Mouse (Mus musculus): ENCODE measurements around the gene Hist1h1t. TPM values are rescaled to one million over a fixed set of nuclear protein-coding genes. Genes with fewer than 3 reads are reported as not detected.
A peak's percentile ranks its signal among the peaks of the same experiment; 100 is the strongest.
"Not testable (repeated sequence)": the region's sequence is repeated elsewhere in the genome, so short reads cannot be mapped to it uniquely, and the experiment has no call there.

Hist1h1t gene
- not detected in 2 replicates for polyA plus RNA-seq (2015; fragmentation: Nextera tagmentation; extraction: Ambion mirVana)

DNA sequence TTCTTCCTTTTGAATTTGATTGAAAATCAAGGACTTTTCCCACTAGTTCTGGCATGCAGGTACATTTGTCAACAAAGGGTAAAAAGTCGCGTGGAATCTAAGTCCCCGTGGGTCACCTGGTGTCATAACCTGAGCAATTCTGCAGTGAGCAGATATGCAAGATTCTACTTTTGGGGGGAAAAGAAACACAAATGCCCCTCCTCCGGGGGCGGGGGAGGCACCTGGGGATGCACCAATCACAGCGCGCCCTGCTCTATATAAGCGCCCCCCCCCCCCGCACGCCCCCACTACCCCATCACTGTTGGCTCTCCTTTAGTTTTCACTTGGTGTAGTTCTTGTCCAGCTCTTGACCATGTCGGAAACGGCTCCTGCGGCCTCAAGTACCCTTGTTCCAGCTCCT is at the start of gene Hist1h1t:
Hist1h1t (plus strand) TSS at position 301 of the 400 bp plus-strand sequence.
- Histone ChIP-seq H3K4me2 (no peak within 1 kb of the TSS), H3K9ac (no peak within 1 kb of the TSS), H3K9me3 (replicated peaks) (no peaks in the 10 kb centered on the region), H3K4me3 (no peak within 1 kb of the TSS), H3K27me3 (no peaks in the 10 kb centered on the region), H3K36me3 (ENCODE audit: poor library complexity, severe bottlenecking) (no peaks in the 10 kb centered on the region), H3K27ac (no peak within 1 kb of the TSS), H3K4me1 (peaks cover 14% of the 10 kb centered on the region)
- 47% methylated on average over 13 of the region's 13 CpGs for WGBS
- ATAC-seq: no peak

DNA sequence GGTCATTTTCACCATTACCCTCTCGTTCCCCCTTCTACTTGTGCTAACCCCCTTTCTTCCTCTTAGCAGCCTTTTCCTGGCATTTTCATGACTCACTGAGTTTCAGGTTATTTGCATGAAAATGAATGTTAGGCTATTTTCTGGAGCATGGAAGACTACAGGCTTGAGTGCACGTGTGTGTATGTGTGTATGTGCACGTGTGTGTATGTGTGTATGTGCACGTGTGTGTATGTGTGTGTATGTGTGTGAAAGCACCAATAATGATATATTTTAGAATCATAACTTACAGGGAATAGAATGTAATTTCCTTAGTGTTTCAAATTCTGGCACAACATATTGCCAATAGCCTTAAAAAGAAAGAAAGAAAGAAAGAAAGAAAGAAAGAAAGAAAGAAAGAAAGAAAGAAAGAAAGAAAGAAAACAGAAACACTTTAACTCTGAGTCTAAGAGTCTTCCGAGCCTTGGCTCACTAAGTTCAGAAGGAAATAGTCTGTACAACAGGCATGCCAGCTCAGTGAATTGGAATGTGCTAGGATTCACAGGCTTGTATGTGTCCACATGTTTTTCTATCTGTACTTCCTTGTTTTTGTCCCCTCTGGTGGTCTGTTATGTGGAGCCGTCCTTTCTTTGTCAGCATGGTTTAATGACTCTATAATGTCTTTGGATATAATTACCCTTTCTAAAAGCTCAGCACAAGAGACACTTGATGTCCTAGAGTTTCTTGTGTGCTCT is 35.8 kb upstream of the Hist1h1t start:
- no peak for ATAC-seq
- Histone ChIP-seq H3K4me1 (no peaks in the 10 kb centered on the region), H3K27ac (no peak overlapping the region), H3K9ac (no peak overlapping the region), H3K9me3 (replicated peaks) (no peaks in the 10 kb centered on the region), H3K4me3 (no peak overlapping the region), H3K36me3 (ENCODE audit: poor library complexity, severe bottlenecking) (no peaks in the 10 kb centered on the region), H3K4me2 (no peak overlapping the region), H3K27me3 (no peaks in the 10 kb centered on the region)
- 72% methylated on average over 6 of the region's 6 CpGs for WGBS

DNA sequence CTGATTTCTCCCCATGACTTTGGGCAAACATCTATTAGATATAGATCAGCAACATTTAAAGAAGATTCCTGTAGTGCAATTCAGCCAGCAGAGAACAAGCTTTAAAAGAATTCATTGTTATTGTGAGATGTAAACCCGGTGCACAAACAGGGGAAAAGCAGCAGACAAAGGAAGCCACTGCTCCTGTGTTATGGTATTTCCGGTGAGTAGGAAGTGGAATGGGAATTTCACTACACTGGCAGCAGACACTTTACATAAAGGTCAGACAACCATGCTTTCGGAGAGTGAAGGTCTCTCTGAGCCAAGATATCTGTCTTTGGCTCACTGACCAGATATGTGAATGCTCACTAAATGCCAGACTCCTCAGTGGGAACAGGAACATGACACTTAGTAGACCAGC is 33.1 kb upstream of the Hist1h1t start:
- ATAC-seq: no peak
- Histone ChIP-seq H3K4me2 (no peak overlapping the region), H3K4me3 (no peak overlapping the region), H3K4me1 (no peaks in the 10 kb centered on the region), H3K9me3 (replicated peaks) (no peaks in the 10 kb centered on the region), H3K9ac (no peak overlapping the region), H3K27me3 (no peaks in the 10 kb centered on the region), H3K36me3 (ENCODE audit: poor library complexity, severe bottlenecking) (no peaks in the 10 kb centered on the region), H3K27ac (no peak overlapping the region)
- 75% methylated on average over 3 of the region's 3 CpGs for WGBS

DNA sequence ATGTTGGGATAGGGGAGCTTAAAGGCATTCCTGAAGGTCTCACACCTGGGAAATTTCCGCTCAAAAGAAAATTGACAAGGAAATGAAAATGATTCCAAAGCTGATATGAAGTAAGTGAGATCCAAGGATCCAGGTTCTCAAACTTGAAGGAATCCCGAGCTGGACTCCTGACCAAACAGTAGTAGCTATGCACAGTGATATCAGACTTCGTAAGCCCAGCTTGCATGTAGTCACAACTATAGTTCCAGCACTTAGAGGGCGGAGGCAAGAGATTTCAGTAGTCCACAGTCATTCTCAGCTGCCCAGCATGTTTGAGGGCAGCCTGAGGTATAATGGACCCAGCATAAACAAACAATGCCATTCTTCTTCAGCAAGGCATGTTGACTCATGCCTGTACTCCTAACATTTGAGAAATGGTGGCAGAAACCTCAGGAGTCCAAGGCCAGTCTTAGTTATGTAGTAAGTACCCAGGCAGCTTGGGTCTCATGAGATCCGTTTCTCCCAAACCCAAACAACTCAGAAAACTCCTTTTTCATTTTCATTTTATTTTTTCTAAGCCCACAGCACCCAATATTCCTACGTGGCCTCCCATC is 13.5 kb upstream of the Hist1h1t start:
- H3K9me3 ChIP-seq (replicated peaks): no peaks in the 10 kb centered on the region
- no peak overlapping the region; the same call in 1 of the 2 replicates for H3K27ac ChIP-seq
- H3K4me2 ChIP-seq: peak overlapping the region; percentile 68
- 0 out of 2 replicates have a peak, but pooled peaks cover 2% of the 10 kb centered on the region for H3K27me3 ChIP-seq
- no peak overlapping the region for H3K9ac ChIP-seq
- ATAC-seq: no peak
- no peaks in the 10 kb centered on the region for H3K36me3 ChIP-seq (ENCODE audit: poor library complexity, severe bottlenecking)
- 88% methylated on average over 6 of the region's 6 CpGs for WGBS
- no peak overlapping the region for H3K4me3 ChIP-seq
- H3K4me1 ChIP-seq: peaks cover 22% of the 10 kb centered on the region

DNA sequence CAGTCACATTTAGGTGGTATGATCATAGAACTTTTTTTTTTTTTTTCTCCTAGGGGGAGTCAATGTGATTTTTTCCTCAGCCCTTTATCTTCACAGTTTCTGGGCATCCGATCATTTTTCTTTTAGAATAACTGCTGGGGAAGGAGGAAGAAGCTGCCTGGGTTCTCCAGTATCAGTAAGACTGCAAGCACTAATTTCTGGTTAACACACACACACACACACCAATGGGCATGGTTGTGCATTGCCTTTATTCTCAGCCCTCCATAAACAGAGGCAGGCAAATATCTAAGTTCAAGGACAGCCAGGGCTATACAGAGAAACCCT is 13.0 kb upstream of the Hist1h1t start:
- no peak for ATAC-seq
- 57% methylated on average over 1 of the region's 1 CpGs for WGBS
- H3K27me3 ChIP-seq: 0 out of 2 replicates have a peak, but pooled peaks cover 2% of the 10 kb centered on the region
- peak overlapping the region; percentile 68 for H3K4me2 ChIP-seq
- no peaks in the 10 kb centered on the region for H3K36me3 ChIP-seq (ENCODE audit: poor library complexity, severe bottlenecking)
- peak overlapping the region; percentile 51 for H3K4me3 ChIP-seq
- H3K4me1 ChIP-seq: peaks cover 22% of the 10 kb centered on the region
- peak overlapping the region; percentile 68 for H3K9ac ChIP-seq
- no peaks in the 10 kb centered on the region for H3K9me3 ChIP-seq (replicated peaks)
- H3K27ac ChIP-seq: peak overlapping the region; percentile 94

DNA sequence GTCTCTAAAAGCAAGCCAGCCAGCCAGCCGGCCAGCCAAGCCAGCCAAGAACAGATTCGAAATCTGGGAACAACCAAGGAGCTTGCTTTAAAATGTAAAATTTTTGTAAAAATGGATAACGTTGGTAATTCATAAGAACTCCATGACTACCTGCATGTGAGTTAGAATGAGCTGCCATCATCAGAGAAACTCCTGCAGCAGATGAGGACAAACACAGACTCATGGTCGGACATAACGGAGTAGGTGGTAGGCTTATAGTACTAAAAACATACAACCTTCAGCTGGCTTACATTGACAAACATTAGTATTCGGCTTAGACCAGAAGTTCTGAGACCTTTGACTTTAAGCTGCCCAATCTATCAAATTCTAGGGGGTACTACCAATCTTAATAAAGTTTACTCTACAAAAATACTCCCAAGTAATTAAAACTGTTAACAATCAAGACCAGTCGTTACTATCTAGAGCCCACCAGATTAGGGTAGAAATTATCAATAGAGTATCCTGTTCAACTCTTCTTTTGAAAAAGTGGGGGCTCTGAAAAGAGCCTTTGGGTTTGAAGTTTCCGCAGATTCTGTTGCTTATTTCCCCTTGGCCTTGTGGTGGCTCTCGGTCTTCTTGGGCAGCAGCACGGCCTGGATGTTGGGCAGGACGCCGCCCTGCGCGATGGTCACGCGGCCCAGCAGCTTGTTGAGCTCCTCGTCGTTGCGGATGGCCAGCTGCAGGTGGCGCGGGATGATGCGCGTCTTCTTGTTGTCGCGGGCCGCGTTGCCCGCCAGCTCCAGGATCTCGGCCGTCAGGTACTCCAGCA is 12.5 kb upstream of the Hist1h1t start:
- not testable (repeated sequence) for H3K27me3 ChIP-seq; H3K36me3 ChIP-seq (ENCODE audit: poor library complexity, severe bottlenecking); H3K9me3 ChIP-seq (replicated peaks)
- H3K4me1 ChIP-seq: peaks cover 22% of the 10 kb centered on the region
- ATAC-seq: 0 out of 2 replicates have a peak, but pooled peaks have one; percentile 1
- H3K4me2 ChIP-seq: peak overlapping the region; percentile 68
- 7% methylated on average over 16 of the region's 30 CpGs for WGBS
- H3K9ac ChIP-seq: peak overlapping the region; percentile 68
- H3K27ac ChIP-seq: peak overlapping the region; percentile 94
- H3K4me3 ChIP-seq: peak overlapping the region; percentile 51

DNA sequence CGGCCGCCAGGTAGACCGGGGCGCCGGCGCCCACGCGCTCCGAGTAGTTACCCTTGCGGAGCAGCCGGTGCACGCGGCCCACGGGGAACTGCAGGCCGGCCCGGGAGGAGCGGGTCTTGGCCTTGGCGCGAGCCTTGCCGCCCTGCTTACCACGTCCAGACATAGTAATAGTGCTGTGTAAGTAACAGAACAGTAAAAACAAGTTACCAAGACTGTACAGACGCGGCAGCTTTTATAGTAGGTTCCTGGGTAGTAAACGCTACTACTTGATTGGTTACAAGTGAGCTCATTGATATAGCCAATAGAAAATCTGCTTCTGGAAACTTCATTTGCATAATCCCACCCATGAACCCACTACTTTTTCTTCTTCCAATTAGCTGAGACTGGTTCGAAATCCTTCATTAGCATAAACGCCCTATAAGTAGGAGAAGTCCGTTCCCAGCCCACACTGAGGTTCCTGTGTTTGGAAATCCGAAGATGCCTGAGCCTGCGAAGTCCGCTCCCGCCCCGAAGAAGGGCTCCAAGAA is 11.8 kb upstream of the Hist1h1t start, which contains the start of the genes Hist1h2ac and Hist1h2bc:
Hist1h2ac (minus strand) TSS at position 194 of the 527 bp plus-strand sequence.
Hist1h2bc (plus strand) TSS at position 445 of the 527 bp plus-strand sequence.
- WGBS: under 1% methylated on average over 29 of the region's 32 CpGs
- Histone ChIP-seq H3K27ac (peak within 1 kb of the TSS; percentile 98), H3K4me3 (peak within 1 kb of the TSS; percentile 51), H3K27me3 (no peaks in the 10 kb centered on the region), H3K9me3 (replicated peaks) (no peaks in the 10 kb centered on the region), H3K36me3 (ENCODE audit: poor library complexity, severe bottlenecking) (no peaks in the 10 kb centered on the region), H3K9ac (peak within 1 kb of the TSS; percentile 81), H3K4me2 (peak within 1 kb of the TSS; percentile 68), H3K4me1 (peaks cover 22% of the 10 kb centered on the region)
- ATAC-seq: peak; percentile 99

DNA sequence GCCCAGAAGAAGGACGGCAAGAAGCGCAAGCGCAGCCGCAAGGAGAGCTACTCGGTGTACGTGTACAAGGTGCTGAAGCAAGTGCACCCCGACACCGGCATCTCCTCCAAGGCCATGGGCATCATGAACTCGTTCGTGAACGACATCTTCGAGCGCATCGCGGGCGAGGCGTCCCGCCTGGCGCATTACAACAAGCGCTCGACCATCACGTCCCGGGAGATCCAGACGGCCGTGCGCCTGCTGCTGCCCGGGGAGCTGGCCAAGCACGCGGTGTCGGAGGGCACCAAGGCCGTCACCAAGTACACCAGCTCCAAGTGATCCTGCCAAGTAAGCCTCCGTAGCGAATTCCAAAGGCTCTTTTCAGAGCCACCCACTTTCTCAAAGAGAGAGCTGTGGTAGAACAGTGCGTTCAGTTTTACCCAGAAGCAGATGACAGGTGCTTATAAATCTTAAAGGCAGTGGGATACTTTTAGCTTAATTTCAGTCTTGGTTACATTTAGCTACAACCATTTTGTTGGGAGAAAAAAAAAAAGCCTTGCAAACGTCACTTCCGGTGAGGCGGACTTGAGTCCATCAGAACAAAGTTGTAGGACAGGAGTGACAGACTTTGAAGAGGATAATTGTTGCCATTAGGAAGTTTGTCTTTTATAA is 11.2 kb upstream of the Hist1h1t start:
- Histone ChIP-seq H3K9ac (peak overlapping the region; percentile 81), H3K4me2 (peak overlapping the region; percentile 68), H3K4me3 (peak overlapping the region; percentile 51), H3K4me1 (peaks cover 22% of the 10 kb centered on the region), H3K27ac (peak overlapping the region; percentile 98)
- ATAC-seq: peak; percentile 25
- not testable (repeated sequence) for H3K36me3 ChIP-seq (ENCODE audit: poor library complexity, severe bottlenecking); H3K9me3 ChIP-seq (replicated peaks); H3K27me3 ChIP-seq
- 0% methylated on average over 18 of the region's 37 CpGs for WGBS

DNA sequence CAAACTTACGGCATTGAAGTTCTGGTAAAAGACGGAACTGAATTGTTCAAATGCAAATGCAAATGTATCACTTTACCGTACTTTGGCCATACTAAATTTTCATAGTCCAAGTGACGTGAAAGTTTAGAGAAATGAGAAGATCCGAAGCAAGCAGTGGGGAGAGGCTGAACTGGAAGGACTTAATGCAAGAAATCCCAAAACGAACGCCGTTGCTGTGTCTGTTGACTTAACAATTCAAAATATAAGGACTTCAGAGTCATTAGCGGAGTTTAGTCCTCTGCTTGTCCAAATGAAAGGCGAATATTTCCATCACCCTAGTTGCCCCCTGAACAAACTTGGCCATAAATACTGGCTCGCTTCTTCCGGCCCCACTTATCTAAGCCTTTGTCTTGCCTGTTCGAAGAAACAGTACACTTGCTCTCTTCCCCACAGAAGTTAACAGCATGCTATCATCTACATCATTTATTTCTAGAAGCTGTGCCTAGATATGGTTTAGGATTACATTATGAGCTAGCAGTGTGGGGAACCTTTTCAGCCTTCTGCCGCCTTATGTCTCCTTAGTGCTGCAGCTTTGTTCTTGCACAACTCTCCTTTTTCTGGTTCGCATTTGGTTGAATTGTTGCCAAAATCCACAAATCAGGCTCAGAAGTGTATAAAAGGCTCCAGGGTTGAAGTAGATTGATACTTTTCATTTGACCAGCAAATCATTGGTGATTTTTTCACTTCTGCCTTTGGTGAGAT is 10.3 kb upstream of the Hist1h1t start:
- H3K9me3 ChIP-seq (replicated peaks): no peaks in the 10 kb centered on the region
- H3K4me2 ChIP-seq: peak overlapping the region; percentile 68
- peak overlapping the region; percentile 81 for H3K9ac ChIP-seq
- 6% methylated on average over 15 of the region's 15 CpGs for WGBS
- peak overlapping the region; percentile 51 for H3K4me3 ChIP-seq
- peaks cover 22% of the 10 kb centered on the region for H3K4me1 ChIP-seq
- no peaks in the 10 kb centered on the region for H3K27me3 ChIP-seq
- H3K27ac ChIP-seq: peak overlapping the region; percentile 98
- no peaks in the 10 kb centered on the region for H3K36me3 ChIP-seq (ENCODE audit: poor library complexity, severe bottlenecking)
- ATAC-seq: no peak

DNA sequence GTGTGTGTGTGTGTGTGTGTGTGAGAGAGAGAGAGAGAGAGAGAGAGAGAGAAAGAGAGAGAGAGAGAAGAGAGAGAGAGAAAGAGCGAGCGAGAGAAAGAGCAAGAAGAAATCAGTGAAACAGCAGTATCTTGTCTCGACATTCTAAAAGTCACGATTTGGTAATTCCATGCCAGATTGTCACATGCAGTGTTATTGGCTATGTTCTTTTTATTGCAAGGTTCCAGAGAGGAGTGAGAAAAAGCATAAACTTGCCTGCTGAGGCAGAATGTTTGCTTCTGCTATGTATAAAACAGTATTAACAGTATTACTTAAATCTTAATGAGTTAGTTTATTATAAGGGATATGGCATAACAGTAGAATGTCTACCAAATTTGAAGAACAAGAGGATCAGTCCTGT is 9.6 kb upstream of the Hist1h1t start:
- ATAC-seq: no peak
- Histone ChIP-seq H3K4me2 (peak overlapping the region; percentile 68), H3K36me3 (ENCODE audit: poor library complexity, severe bottlenecking) (no peaks in the 10 kb centered on the region), H3K9me3 (replicated peaks) (no peaks in the 10 kb centered on the region), H3K4me3 (peak overlapping the region; percentile 51), H3K27me3 (no peaks in the 10 kb centered on the region), H3K27ac (peak overlapping the region; percentile 98), H3K4me1 (peaks cover 22% of the 10 kb centered on the region), H3K9ac (peak overlapping the region; percentile 81)
- 33% methylated on average over 4 of the region's 4 CpGs for WGBS

DNA sequence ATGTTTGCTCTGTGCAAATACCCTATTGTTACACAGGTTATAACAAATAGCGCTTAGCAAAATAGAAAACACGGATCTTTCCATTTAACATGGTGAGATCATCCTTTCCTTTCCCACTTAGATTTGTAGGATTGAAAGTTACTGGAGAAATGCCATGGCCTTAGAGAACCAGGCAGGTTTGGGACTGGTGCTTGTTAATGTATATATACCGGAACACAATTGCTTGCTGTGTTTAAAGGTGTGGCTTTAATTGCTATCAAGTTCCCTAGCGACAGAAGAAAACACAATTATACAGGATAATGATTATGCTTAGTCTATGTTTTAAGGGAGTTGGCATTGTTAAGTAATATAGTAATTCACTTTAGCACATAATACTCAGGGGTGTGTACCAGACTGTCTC is 8.4 kb upstream of the Hist1h1t start:
- H3K9ac ChIP-seq: no peak overlapping the region
- H3K4me3 ChIP-seq: no peak overlapping the region
- no peaks in the 10 kb centered on the region for H3K36me3 ChIP-seq (ENCODE audit: poor library complexity, severe bottlenecking)
- H3K9me3 ChIP-seq (replicated peaks): no peaks in the 10 kb centered on the region
- no peak overlapping the region for H3K27ac ChIP-seq
- peaks cover 22% of the 10 kb centered on the region for H3K4me1 ChIP-seq
- WGBS: 80% methylated on average over 4 of the region's 4 CpGs
- no peak overlapping the region for H3K4me2 ChIP-seq
- H3K27me3 ChIP-seq: no peaks in the 10 kb centered on the region
- ATAC-seq: no peak

Data from forebrain, embryonic 13.5 days (tissue).